Mouse (Mus musculus) brain, embryonic 14.5 days (tissue): Measurements from ENCODE around the gene Gm48552. TPM values are rescaled to one million over a fixed set of nuclear protein-coding genes. Genes with fewer than 3 reads are reported as not detected.

ENCODE experiments used
- DNase-seq: peaks from one replicate; pipeline ENCODE4 v3.0.0-alpha.2; 2011; ENCODE audit warnings: low read depth
- CTCF ChIP-seq: fragments of 200-500 bp; IDR thresholded peaks from 2 replicates; pipeline ENCODE4 v1.5.1; 2012; ENCODE audit warnings: inconsistent platforms, mild to moderate bottlenecking, moderate library complexity, borderline replicate concordance; ENCODE audit not compliant: insufficient read depth, insufficient read length; ENCODE audit errors: extremely low read depth
- POLR2A ChIP-seq: fragments of 200-500 bp; IDR thresholded peaks from 2 replicates; pipeline ENCODE4 v1.6.1; 2012; ENCODE audit warnings: mild to moderate bottlenecking, inconsistent platforms, borderline replicate concordance; ENCODE audit not compliant: poor library complexity, insufficient read depth, insufficient read length, severe bottlenecking; ENCODE audit errors: extremely low read depth
- polyA plus RNA-seq: library from polyadenylated mRNA; depleted of rRNA; stranded (reverse); fragments of >200 nt; gene quantifications from 2 replicates; pipeline ENCODE4 v1.2.3, GENCODE M21; 2012

The Gm48552 gene
- polyA plus RNA-seq, 1 experiment = 8.7 TPM

GRCm38 (mm10) chr10:81392781-81393185 is 4.0 kb downstream of the Gm48552 start, which contains the start of gene Smim24:
TSS of gene Smim24 (plus strand) at chr10:81393051.
- TF ChIP-seq CTCF (no peak), POLR2A (no peak)
- DNase-seq = no peak

GRCm38 (mm10) chr10:81393456-81394063 is 4.8 kb downstream of the Gm48552 start:
- no peak for DNase-seq
- no peak for TF ChIP-seq CTCF
- no peak for TF ChIP-seq POLR2A

GRCm38 (mm10) chr10:81395127-81395526 is 6.3 kb downstream of the Gm48552 start:
- TF ChIP-seq CTCF = peak; percentile 90
- no peak for TF ChIP-seq POLR2A
- peak; percentile 72 for DNase-seq

- no peak for DNase-seq
- TF ChIP-seq POLR2A (no peak), CTCF (no peak)
These were observed 7.1 kb downstream of the Gm48552 start for GRCm38 (mm10) chr10:81395865-81396264.

- TF ChIP-seq POLR2A (no peak), CTCF (no peak)
- no peak for DNase-seq
These were observed 7.9 kb downstream of the Gm48552 start for GRCm38 (mm10) chr10:81396749-81397148.

- DNase-seq = no peak
- TF ChIP-seq CTCF (no peak), POLR2A (no peak)
These were observed 10.5 kb downstream of the Gm48552 start for GRCm38 (mm10) chr10:81399296-81399695.

- TF ChIP-seq POLR2A (no peak), CTCF (no peak)
- no peak for DNase-seq
These were observed 11.0 kb downstream of the Gm48552 start for GRCm38 (mm10) chr10:81399798-81400308.

- peak; percentile 65 for DNase-seq
- TF ChIP-seq POLR2A (no peak), CTCF (no peak)
These were observed 11.8 kb downstream of the Gm48552 start for GRCm38 (mm10) chr10:81400371-81401204.

- peak; percentile 58 for DNase-seq
- TF ChIP-seq CTCF = no peak
- no peak for TF ChIP-seq POLR2A
These were observed 12.4 kb downstream of the Gm48552 start for GRCm38 (mm10) chr10:81401205-81401520.

GRCm38 (mm10) chr10:81401521-81402226 is 12.9 kb downstream of the Gm48552 start:
- DNase-seq = peak; percentile 92
- TF ChIP-seq CTCF (0 out of 2 replicates have a peak, but pooled peaks have one; percentile 11), POLR2A (no peak)

GRCm38 (mm10) chr10:81402227-81402765 is 13.5 kb downstream of the Gm48552 start:
- no peak for TF ChIP-seq POLR2A
- DNase-seq = no peak

- no peak for DNase-seq
- TF ChIP-seq CTCF = no peak
- no peak for TF ChIP-seq POLR2A
These were observed 14.7 kb downstream of the Gm48552 start for GRCm38 (mm10) chr10:81403511-81403910.

- TF ChIP-seq CTCF (no peak), POLR2A (no peak)
- no peak for DNase-seq
These were observed 15.3 kb downstream of the Gm48552 start for GRCm38 (mm10) chr10:81404082-81404481.
